Mouse (Mus musculus): Measurements from ENCODE around the gene Ccdc96.

- TF ChIP-seq CTCF (conservative IDR thresholded peaks at IDR 0.05; ENCODE audit: low read length) (no peak), NANOG (IDR thresholded peaks at IDR 0.05; ENCODE audit: borderline replicate concordance, low read length) (no peak), POU5F1 (IDR thresholded peaks at IDR 0.05; ENCODE audit: borderline replicate concordance, low read length) (no peak)
These were observed at the start of gene Ccdc96, which contains the start of gene Tada2b for GRCm38 (mm10) chr5:36484171-36484990.

All from E14TG2a.4 (cell line).